8 mouse cellular contexts compared by ENCODE assay signal in the genomic region with DNA sequence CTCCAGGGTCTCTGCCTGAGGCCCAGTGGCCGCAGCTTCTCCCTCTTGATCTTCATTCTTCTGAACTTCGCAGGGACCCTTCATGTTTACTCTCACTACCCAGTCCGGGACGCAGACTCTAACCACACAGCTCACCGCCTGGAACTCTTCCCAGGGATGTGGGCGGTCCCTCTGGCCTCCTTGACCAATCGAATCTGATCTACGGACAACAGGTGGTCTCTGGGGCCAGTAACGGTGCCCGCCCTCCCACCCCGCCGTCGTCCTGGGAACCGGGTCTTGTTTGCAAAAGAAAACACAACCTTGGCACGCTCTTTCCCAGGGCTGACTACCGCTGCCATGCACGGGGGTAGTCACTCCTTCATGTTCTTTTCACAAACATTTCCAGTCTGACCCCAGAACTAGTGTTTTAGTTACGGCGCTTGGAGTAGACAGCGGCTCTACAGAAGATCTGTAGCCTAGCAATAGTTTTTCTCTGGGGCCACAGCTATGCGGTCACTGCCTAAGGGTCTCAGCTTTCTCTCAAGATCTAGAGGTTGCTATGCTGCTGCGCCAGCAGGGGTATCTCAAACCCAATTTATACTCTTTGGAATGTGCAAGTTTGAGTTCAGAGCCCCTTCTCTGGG. TPM values are rescaled to one million over a fixed set of nuclear protein-coding genes. Genes with fewer than 3 reads are reported as not detected.
DNase-seq lines count a peak whose midpoint lies in the region; ATAC-seq lines count a peak whose summit lies in the region.

A gene (minus strand): TSS at position 120 of the 623 bp plus-strand sequence.

- peak; percentile 80 for DNase-seq in ES-CJ7 (ENCODE audit: low read depth, low spot score)
- DNase-seq in adrenal gland, postnatal 25 days, result peak; percentile 60
- peak; percentile 77 to 81 for DNase-seq in gastrocnemius, adult 8-10 months (ENCODE audit: low spot score in 2 of 2)
- DNase-seq in hindbrain, embryonic 14.5 days (ENCODE audit: low spot score), result peak; percentile 62
- DNase-seq in liver, embryonic 11.5 days (ENCODE audit: low spot score), result peak; percentile 59
- peak; percentile 77 for DNase-seq in neural tube, embryonic 10.5 days (ENCODE audit: extremely low spot score, low spot score)
- no peak for DNase-seq in thymus, postnatal 0 days (ENCODE audit: low spot score)
- DNase-seq in frontal cortex, postnatal 25 days (ENCODE audit: low spot score in 2 of 2), result no peak

- peak within 1 kb of the TSS; percentile 33 for H3K27ac ChIP-seq in hindbrain, embryonic 14.5 days
- no peak within 1 kb of the TSS for H3K27ac ChIP-seq in liver, embryonic 11.5 days (ENCODE audit: low read depth, low read length)

- H3K9me3 ChIP-seq in hindbrain, embryonic 14.5 days (ENCODE audit: control insufficient read depth, low read length), result no peaks in the 10 kb centered on the region
- no peaks in the 10 kb centered on the region for H3K9me3 ChIP-seq in liver, embryonic 11.5 days (ENCODE audit: control insufficient read depth, low read length)

- under 1% methylated on average over 22 of the region's 22 CpGs for whole genome bisulfite sequencing in hindbrain, embryonic 14.5 days
- WGBS in liver, embryonic 11.5 days, result 5% methylated on average over 22 of the region's 22 CpGs

- peak within 1 kb of the TSS; percentile 20 for H3K4me3 ChIP-seq in hindbrain, embryonic 14.5 days (replicated peaks; ENCODE audit: low read length)
- peak within 1 kb of the TSS; percentile 23 for H3K4me3 ChIP-seq in liver, embryonic 11.5 days (ENCODE audit: low read depth, low read length)

- H3K4me1 ChIP-seq in hindbrain, embryonic 14.5 days (replicated peaks; ENCODE audit: control insufficient read depth, insufficient read depth, low read length), result peaks cover 10% of the 10 kb centered on the region; the same call in 1 of the 2 replicates
- peaks cover 30% of the 10 kb centered on the region for H3K4me1 ChIP-seq in liver, embryonic 11.5 days (replicated peaks; ENCODE audit: control insufficient read depth, insufficient read depth, low read length)

- 0 out of 2 replicates have a peak within 1 kb of the TSS, but pooled peaks have one; percentile 31 for H3K9ac ChIP-seq in hindbrain, embryonic 14.5 days
- peak within 1 kb of the TSS; percentile 37; the same call in 1 of the 2 replicates for H3K9ac ChIP-seq in liver, embryonic 11.5 days (ENCODE audit: low read depth, low read length)

- ATAC-seq in hindbrain, embryonic 14.5 days (ENCODE audit: low FRiP score), result peak; percentile 74
- ATAC-seq in liver, embryonic 11.5 days (replicated peaks; ENCODE audit: low FRiP score), result 0 out of 2 replicates have a peak, but pooled peaks have one; percentile 34

- peak within 1 kb of the TSS; percentile 47 for H3K4me2 ChIP-seq in hindbrain, embryonic 14.5 days (replicated peaks)
- H3K4me2 ChIP-seq in liver, embryonic 11.5 days, result peak within 1 kb of the TSS; percentile 62

- H3K27me3 ChIP-seq in hindbrain, embryonic 14.5 days (ENCODE audit: control insufficient read depth, insufficient read depth, low read length), result 0 out of 2 replicates have a peak, but pooled peaks cover 9% of the 10 kb centered on the region
- no peaks in the 10 kb centered on the region for H3K27me3 ChIP-seq in liver, embryonic 11.5 days (replicated peaks; ENCODE audit: control insufficient read depth, insufficient read depth, low read length)

- H3K36me3 ChIP-seq in hindbrain, embryonic 14.5 days (replicated peaks; ENCODE audit: control insufficient read depth, insufficient read depth), result no peaks in the 10 kb centered on the region
- H3K36me3 ChIP-seq in liver, embryonic 11.5 days (ENCODE audit: control insufficient read depth, insufficient read depth, low read length), result no peaks in the 10 kb centered on the region

RNA-seq across cellular contexts. Expression of the gene that starts here (rescaled TPM):
- total RNA-seq in adrenal gland, postnatal 25 days (2021), result 0.12 TPM in 1 of 2 replicates, not detected in the other
- 1 to 10 TPM in 3 of 4 experiments, under 1 TPM in 1; 0.85 to 1.9 (median 1.8) TPM for total RNA-seq in gastrocnemius, adult 8-10 months (2022)
- polyA plus RNA-seq in hindbrain, embryonic 14.5 days (2014; fragmentation: Nextera tagmentation; extraction: Ambion mirVana), result 0.74 and 0.92 TPM in 2 replicates
- not detected in 2 replicates for polyA plus RNA-seq in liver, embryonic 11.5 days (2014; fragmentation: Nextera tagmentation; extraction: Ambion mirVana)
- 0.20 and 0.36 TPM in 2 replicates for polyA plus RNA-seq in thymus, postnatal 0 days (2015; fragmentation: Nextera tagmentation; extraction: Ambion mirVana)

Comparison
In these comparisons a context has a peak if more than half of its experiments do, and no peak if none do; other contexts are left out.
1. Peak in DNase-seq in adrenal gland, postnatal 25 days; RNA of the gene not detected or under 1 TPM.
2. Peak in DNase-seq, ATAC-seq, H3K4me3 ChIP-seq, H3K27ac ChIP-seq, H3K9ac ChIP-seq and H3K4me2 ChIP-seq in hindbrain, embryonic 14.5 days; RNA of the gene not detected or under 1 TPM.
3. Peak in DNase-seq, ATAC-seq, H3K4me3 ChIP-seq, H3K9ac ChIP-seq and H3K4me2 ChIP-seq in liver, embryonic 11.5 days; RNA of the gene not detected or under 1 TPM.
4. DNase-seq: peak in ES-CJ7 (single experiment), gastrocnemius, adult 8-10 months (2 of 2) and neural tube, embryonic 10.5 days (single experiment); none in thymus, postnatal 0 days (single experiment) and frontal cortex, postnatal 25 days (0 of 2).